8 mouse cellular contexts compared by ENCODE assay signal in the genomic region with DNA sequence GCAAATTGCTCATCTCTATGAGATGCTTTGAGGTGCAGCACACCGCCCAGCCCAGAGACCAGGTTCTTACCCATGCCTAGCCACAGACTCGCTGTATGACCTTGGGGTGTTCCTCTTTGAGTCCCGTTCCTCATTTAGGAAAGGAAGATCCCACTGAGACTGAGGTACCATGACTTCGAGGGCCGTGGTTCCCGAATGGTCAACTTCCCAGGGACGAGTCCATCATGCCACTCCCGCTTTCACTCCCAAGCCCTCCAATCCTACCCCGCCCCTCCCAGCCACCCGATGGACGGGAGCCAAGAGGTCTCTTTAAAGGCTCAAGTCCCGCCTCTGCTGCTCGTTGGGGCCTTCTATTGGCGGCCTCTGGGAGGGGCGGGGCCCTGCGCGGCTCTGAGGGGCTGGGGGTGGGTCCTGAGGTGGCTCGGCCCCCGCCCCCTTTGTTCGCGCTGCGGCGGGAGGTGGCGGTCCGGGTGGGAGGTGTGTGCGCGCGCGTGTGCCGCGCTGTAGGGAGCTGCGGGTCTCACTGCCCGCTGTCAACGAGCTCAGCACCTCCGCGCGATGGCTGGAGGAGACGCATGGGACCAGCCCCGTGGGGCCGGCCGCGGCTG. TPM values are rescaled to one million over a fixed set of nuclear protein-coding genes. Genes with fewer than 3 reads are reported as not detected.
A peak's percentile ranks its signal among the peaks of the same experiment; 100 is the strongest.
DNase-seq lines count a peak whose midpoint lies in the region; ATAC-seq and TF ChIP-seq lines count a peak whose summit lies in the region.

TSS of gene Kif21b (plus strand) at position 439 of the 608 bp plus-strand sequence.

- peak within 1 kb of the TSS; percentile 49 for H3K27ac ChIP-seq in bone marrow macrophage, adult 2 months (ENCODE audit: insufficient read depth, low read depth, low read length)
- peak within 1 kb of the TSS; percentile 51; the same call in 1 of the 2 replicates for H3K27ac ChIP-seq in embryonic fibroblast, embryonic 13.5 days (ENCODE audit: insufficient read depth, low read length)
- H3K27ac ChIP-seq in heart, embryonic 14.5 days (replicated peaks in 1 of 2; ENCODE audit: control insufficient read depth in 1 of 2, insufficient read depth in 1 of 2, low read depth in 2 of 2, low read length in 2 of 2) = 0 out of 4 replicates have a peak within 1 kb of the TSS, but pooled peaks of 1 of the 2 experiments have one; percentile 33
- H3K27ac ChIP-seq in liver, embryonic 11.5 days (ENCODE audit: low read depth, low read length) = 0 out of 2 replicates have a peak within 1 kb of the TSS, but pooled peaks have one; percentile 13

- 1% methylated on average over 38 of the region's 42 CpGs for WGBS in heart, embryonic 14.5 days
- WGBS in liver, embryonic 11.5 days = 1% methylated on average over 42 of the region's 42 CpGs

- peak; percentile 90 for ATAC-seq in heart, embryonic 14.5 days (ENCODE audit: insufficient number of reproducible peaks, insufficient read depth, low FRiP score, low read depth)
- peak; percentile 87 for ATAC-seq in liver, embryonic 11.5 days (replicated peaks; ENCODE audit: low FRiP score)

- TF ChIP-seq POLR2A in bone marrow macrophage, adult 2 months (IDR thresholded peaks at IDR 0.05; ENCODE audit: borderline replicate concordance, low read depth, low read length) = no peak
- peak; percentile 71 for TF ChIP-seq POLR2A in embryonic fibroblast, embryonic 13.5 days (IDR thresholded peaks at IDR 0.05; ENCODE audit: low read depth, low read length)

- H3K27me3 ChIP-seq in heart, embryonic 14.5 days (ENCODE audit: control insufficient read depth, insufficient read depth, low read length) = peaks cover 3% of the 10 kb centered on the region; the same call in 1 of the 2 replicates
- no peaks in the 10 kb centered on the region for H3K27me3 ChIP-seq in liver, embryonic 11.5 days (replicated peaks; ENCODE audit: control insufficient read depth, insufficient read depth, low read length)
- H3K27me3 ChIP-seq in splenic B cell, adult 2 months (ENCODE audit: control insufficient read depth, insufficient read depth, low read length, poor library complexity, severe bottlenecking) = no peaks in the 10 kb centered on the region

- peak within 1 kb of the TSS; percentile 100 for H3K4me2 ChIP-seq in heart, embryonic 14.5 days (ENCODE audit: low read length)
- peak within 1 kb of the TSS; percentile 96 for H3K4me2 ChIP-seq in liver, embryonic 11.5 days

- H3K4me3 ChIP-seq in bone marrow macrophage, adult 2 months (ENCODE audit: insufficient read depth, low read length) = peak within 1 kb of the TSS; percentile 92
- peak within 1 kb of the TSS; percentile 63 for H3K4me3 ChIP-seq in embryonic fibroblast, embryonic 13.5 days (ENCODE audit: insufficient read depth, low read length)
- H3K4me3 ChIP-seq in heart, embryonic 14.5 days (ENCODE audit: control insufficient read depth in 1 of 2, insufficient read depth in 1 of 2, low read depth in 1 of 2, low read length in 2 of 2) = peak within 1 kb of the TSS; percentile 68 to 73
- peak within 1 kb of the TSS; percentile 78 for H3K4me3 ChIP-seq in liver, embryonic 11.5 days (ENCODE audit: low read depth, low read length)

- no peaks in the 10 kb centered on the region for H3K9me3 ChIP-seq in heart, embryonic 14.5 days (ENCODE audit: control insufficient read depth, low read length)
- H3K9me3 ChIP-seq in liver, embryonic 11.5 days (ENCODE audit: control insufficient read depth, low read length) = no peaks in the 10 kb centered on the region

- peaks cover 68% of the 10 kb centered on the region for H3K4me1 ChIP-seq in bone marrow macrophage, adult 2 months (ENCODE audit: control insufficient read depth, insufficient read depth, low read length)
- H3K4me1 ChIP-seq in embryonic fibroblast, embryonic 13.5 days (ENCODE audit: control insufficient read depth, insufficient read depth, low read length) = peaks cover 37% of the 10 kb centered on the region
- H3K4me1 ChIP-seq in heart, embryonic 14.5 days (ENCODE audit: control insufficient read depth in 2 of 2, insufficient read depth in 2 of 2, low read length in 2 of 2) = peaks cover 50 to 74% of the 10 kb centered on the region in 2 experiments
- H3K4me1 ChIP-seq in liver, embryonic 11.5 days (replicated peaks; ENCODE audit: control insufficient read depth, insufficient read depth, low read length) = peaks cover 70% of the 10 kb centered on the region

- peak within 1 kb of the TSS; percentile 83 for H3K9ac ChIP-seq in heart, embryonic 14.5 days (ENCODE audit: low read length)
- H3K9ac ChIP-seq in liver, embryonic 11.5 days (ENCODE audit: low read depth, low read length) = peak within 1 kb of the TSS; percentile 76

- H3K36me3 ChIP-seq in heart, embryonic 14.5 days (ENCODE audit: control insufficient read depth, insufficient read depth, low read length) = no peaks in the 10 kb centered on the region
- H3K36me3 ChIP-seq in liver, embryonic 11.5 days (ENCODE audit: control insufficient read depth, insufficient read depth, low read length) = no peaks in the 10 kb centered on the region
- no peaks in the 10 kb centered on the region for H3K36me3 ChIP-seq in splenic B cell, adult 2 months (ENCODE audit: control insufficient read depth, insufficient read depth, low read length, poor library complexity, severe bottlenecking)

- DNase-seq in 416B (ENCODE audit: low read depth) = peak; percentile 94
- DNase-seq in kidney, postnatal 10 days = peak; percentile 92
- peak; percentile 90 for DNase-seq in liver, embryonic 11.5 days (ENCODE audit: low spot score)
- peak; percentile 92 for DNase-seq in naive thymus-derived CD4-positive, alpha-beta T cell, adult 2 months (ENCODE audit: low read depth)
- DNase-seq in splenic B cell, adult 2 months (ENCODE audit: low read depth, low spot score) = peak; percentile 92

- no peak for TF ChIP-seq CTCF in bone marrow macrophage, adult 2 months (IDR thresholded peaks at IDR 0.05; ENCODE audit: low read depth, low read length)
- no peak for TF ChIP-seq CTCF in embryonic fibroblast, embryonic 13.5 days (IDR thresholded peaks at IDR 0.05; ENCODE audit: borderline replicate concordance, insufficient read depth, low read length)

RNA-seq across cellular contexts. Expression of gene Kif21b, which starts in this region (rescaled TPM):
- 16.2 and 17.9 TPM in 2 replicates for polyA plus RNA-seq in bone marrow macrophage, adult 2 months (2012; ENCODE audit: insufficient read depth, insufficient read length, missing spikeins)
- polyA plus RNA-seq in embryonic fibroblast, embryonic 13.5 days (2011; ENCODE audit: insufficient read length, low read depth, missing spikeins) = 14.1 and 19.4 TPM in 2 replicates
- polyA plus RNA-seq in heart, embryonic 14.5 days (2014; fragmentation: Nextera tagmentation; extraction: Ambion mirVana) = 1.0 and 1.1 TPM in 2 replicates
- 3.6 and 4.8 TPM in 2 replicates for polyA plus RNA-seq in liver, embryonic 11.5 days (2014; fragmentation: Nextera tagmentation; extraction: Ambion mirVana)
